Mouse (Mus musculus) limb, embryonic 15.5 days (tissue): ENCODE results near the gene Hamp2. TPM values are rescaled to one million over a fixed set of nuclear protein-coding genes. Genes with fewer than 3 reads are reported as not detected.
"Not testable (repeated sequence)": the region's sequence is repeated elsewhere in the genome, so short reads cannot be mapped to it uniquely, and the experiment has no call there.

Source experiments
- ATAC-seq: fragments of 200-750 bp; cut with Nextera tagmentation; 2 replicates; pipeline ENCODE4 v1.8.0; 2017; ENCODE audit warnings: low read depth, moderate TSS enrichment; ENCODE audit not compliant: insufficient number of reproducible peaks, low FRiP score, low TSS enrichment
- H3K27ac ChIP-seq: fragments of 300-500 bp; sonication (generic); 2 replicates; pipeline ENCODE4 v1.5.1; 2015; ENCODE audit warnings: moderate library complexity, mild to moderate bottlenecking, inconsistent platforms
- H3K27me3 ChIP-seq: fragments of 300-500 bp; sonication (generic); 2 replicates; pipeline ENCODE4 v1.6.1; 2015; ENCODE audit warnings: inconsistent platforms
- H3K36me3 ChIP-seq: fragments of 300-500 bp; sonication (generic); 2 replicates; pipeline ENCODE4 v1.6.1; 2015; ENCODE audit warnings: inconsistent platforms
- H3K4me1 ChIP-seq: fragments of 300-500 bp; sonication (generic); 2 replicates; pipeline ENCODE4 v1.6.1; 2015; ENCODE audit warnings: inconsistent platforms
- H3K4me2 ChIP-seq: fragments of 300-500 bp; sonication (generic); 2 replicates; pipeline ENCODE4 v1.6.1; 2015; ENCODE audit warnings: mild to moderate bottlenecking, inconsistent platforms
- H3K4me3 ChIP-seq: fragments of 300-500 bp; sonication (generic); 2 replicates; pipeline ENCODE4 v1.5.1; 2015; ENCODE audit warnings: mild to moderate bottlenecking, inconsistent platforms
- H3K9ac ChIP-seq: fragments of 300-500 bp; sonication (generic); 2 replicates; pipeline ENCODE4 v1.6.1; 2015; ENCODE audit warnings: inconsistent platforms
- H3K9me3 ChIP-seq: fragments of 300-500 bp; sonication (generic); 2 replicates; pipeline ENCODE4 v1.6.1; 2016; ENCODE audit warnings: inconsistent platforms
- WGBS: fragments of 180-500 bp; shearing (Covaris S2); methylation state at CpG from one replicate; pipeline ENCODE4 v1.1.7; 2015; 5-methylcytosine and 5-hydroxymethylcytosine counted together
- polyA plus RNA-seq: library from polyadenylated mRNA; unstranded; fragments of >200 nt; fragmentation: Nextera tagmentation; extraction: Ambion mirVana; gene quantifications from 2 replicates; pipeline ENCODE4 v1.2.1, GENCODE M21; 2015

Hamp2 gene
- polyA plus RNA-seq, 1 experiment from 2014 or later, result not detected

DNA sequence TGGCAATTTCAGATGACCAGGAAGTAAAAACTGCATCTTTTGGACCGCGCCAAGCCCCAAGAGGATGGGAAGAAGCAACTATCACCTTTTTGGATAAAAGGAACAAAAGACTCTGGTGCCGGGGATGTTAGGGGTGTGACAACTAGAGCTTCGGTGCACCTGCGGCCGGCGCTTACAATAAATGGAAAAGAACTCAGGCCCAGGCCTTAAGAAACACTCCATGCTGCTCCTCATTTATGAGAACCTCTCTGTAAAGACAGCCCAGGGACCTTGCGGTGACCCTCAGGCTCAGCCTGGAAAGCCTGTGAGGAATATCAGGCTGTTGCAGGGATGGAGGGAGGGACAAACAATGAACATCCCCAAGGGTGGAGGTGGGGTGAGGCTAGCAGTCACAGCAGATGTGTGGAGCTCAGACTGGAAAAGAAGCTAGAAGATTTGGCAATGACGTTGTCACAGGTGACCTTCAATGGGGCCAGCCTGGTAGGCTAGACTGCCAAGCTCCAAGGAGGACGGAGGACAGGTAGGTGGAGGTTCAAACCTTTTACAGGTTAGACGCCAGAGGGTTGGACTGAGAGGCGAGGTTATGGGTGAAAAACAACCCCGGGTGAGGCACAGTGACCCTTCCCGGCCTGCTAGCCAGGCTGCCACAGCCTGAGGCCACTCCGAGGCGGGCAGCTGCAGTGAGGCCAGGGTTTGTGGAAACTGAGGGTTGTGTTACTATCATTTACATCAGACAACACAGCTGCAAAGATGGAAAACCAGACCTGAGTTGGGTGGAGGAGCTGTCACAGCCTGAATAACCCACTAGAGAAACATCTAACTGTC, 28.2 kb upstream of the Hamp2 start:
- no peak for ATAC-seq
- Histone ChIP-seq H3K4me3 (no peak overlapping the region), H3K9me3 (no peaks in the 10 kb centered on the region), H3K4me1 (peaks cover 10% of the 10 kb centered on the region; the same call in 1 of the 2 replicates), H3K36me3 (peaks cover 61% of the 10 kb centered on the region), H3K9ac (no peak overlapping the region), H3K4me2 (no peak overlapping the region), H3K27me3 (no peaks in the 10 kb centered on the region), H3K27ac (no peak overlapping the region)
- 92% methylated on average over 16 of the region's 16 CpGs for WGBS

DNA sequence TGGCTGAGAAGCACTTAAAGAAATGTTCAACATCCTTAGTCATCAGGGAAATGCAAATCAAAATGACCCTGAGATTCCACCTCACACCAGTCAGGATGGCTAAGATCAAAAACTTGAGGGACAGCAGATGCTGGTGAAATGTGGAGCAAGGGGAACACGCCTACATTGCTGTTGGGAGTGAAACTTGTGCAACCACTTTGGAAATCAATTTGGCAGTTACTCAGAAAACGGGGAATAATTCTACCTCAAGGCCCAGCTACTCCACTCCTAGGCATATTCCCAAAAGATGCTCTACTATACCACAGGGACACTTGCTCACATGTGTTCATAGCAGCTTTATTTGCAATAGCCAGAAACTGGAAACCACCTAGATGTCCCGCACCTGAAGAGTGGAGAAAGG, 25.4 kb upstream of the Hamp2 start:
- not testable (repeated sequence) for H3K27ac ChIP-seq, H3K27me3 ChIP-seq, H3K4me1 ChIP-seq, H3K4me2 ChIP-seq, ATAC-seq, H3K9me3 ChIP-seq, H3K4me3 ChIP-seq, H3K9ac ChIP-seq
- 86% methylated on average over 3 of the region's 3 CpGs for WGBS
- H3K36me3 ChIP-seq, result peaks cover 65% of the 10 kb centered on the region

DNA sequence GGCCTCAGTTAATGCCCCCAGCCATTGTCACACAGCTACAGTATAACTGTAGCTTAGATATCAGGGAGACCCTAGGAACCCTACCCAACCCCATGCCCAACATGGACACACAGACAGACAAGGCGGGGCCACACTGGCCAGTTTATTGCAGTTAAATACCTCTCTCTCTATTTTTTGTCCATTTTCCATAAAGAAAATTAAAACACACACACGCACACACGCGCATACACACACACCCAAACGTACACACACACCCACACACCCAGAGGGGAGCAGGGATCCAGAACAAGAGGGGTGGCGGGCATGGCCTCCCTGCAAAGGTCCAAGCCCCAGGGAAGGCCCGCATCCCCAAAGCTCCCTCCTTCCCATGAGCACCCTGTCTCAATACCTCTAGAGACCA, 21.4 kb upstream of the Hamp2 start:
- H3K27me3 ChIP-seq, result no peaks in the 10 kb centered on the region
- H3K9me3 ChIP-seq, result no peaks in the 10 kb centered on the region
- no peaks in the 10 kb centered on the region for H3K4me1 ChIP-seq
- no peak overlapping the region for H3K9ac ChIP-seq
- peaks cover 26% of the 10 kb centered on the region for H3K36me3 ChIP-seq
- no peak overlapping the region for H3K4me3 ChIP-seq
- WGBS, result 94% methylated on average over 7 of the region's 7 CpGs
- H3K4me2 ChIP-seq, result no peak overlapping the region
- H3K27ac ChIP-seq, result no peak overlapping the region
- ATAC-seq, result no peak

DNA sequence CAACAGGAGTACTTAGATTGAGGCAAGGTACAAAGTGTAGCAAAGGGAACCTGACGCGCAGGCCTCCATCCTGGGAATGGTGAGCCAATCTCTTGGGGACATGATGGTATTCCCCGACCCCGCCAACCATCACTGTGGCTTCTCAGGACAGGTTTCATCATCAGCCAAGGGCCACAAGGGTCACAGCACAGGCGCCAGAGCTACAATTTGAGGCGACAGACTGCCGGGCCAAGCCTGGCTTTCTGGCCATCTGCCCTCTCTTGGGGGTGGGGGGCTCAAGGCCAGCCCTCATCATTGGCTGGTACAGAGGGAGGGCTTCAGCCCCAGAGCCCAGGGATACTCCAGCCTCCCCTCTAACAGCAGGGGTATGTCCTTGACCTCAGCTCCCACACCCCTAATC, 21.0 kb upstream of the Hamp2 start:
- H3K4me1 ChIP-seq, H3K27ac ChIP-seq, H3K27me3 ChIP-seq, H3K9ac ChIP-seq, H3K4me2 ChIP-seq, H3K9me3 ChIP-seq, H3K4me3 ChIP-seq, ATAC-seq: not testable (repeated sequence)
- H3K36me3 ChIP-seq, result peaks cover 22% of the 10 kb centered on the region
- 91% methylated on average over 7 of the region's 7 CpGs for WGBS

DNA sequence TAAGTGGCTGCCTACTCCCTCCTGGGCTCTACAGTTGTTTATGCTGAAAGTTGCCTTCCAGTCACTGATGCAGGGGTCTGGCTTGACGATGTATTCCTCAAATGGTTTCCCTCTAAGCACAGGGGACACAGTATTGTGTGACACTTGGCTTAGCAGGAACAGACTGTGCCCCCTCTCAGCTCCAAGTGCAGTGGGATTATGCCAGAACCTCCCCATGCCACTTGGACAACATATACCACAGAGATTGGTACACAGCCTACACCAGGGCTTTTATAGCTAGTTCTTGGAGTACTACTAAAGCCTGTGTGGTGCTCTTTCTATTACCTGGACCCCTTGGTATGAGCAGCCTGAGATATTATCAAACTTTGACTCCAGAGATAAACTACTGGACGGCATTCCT, 20.2 kb upstream of the Hamp2 start:
- H3K4me3 ChIP-seq, ATAC-seq, H3K27me3 ChIP-seq, H3K4me2 ChIP-seq, H3K27ac ChIP-seq, H3K9me3 ChIP-seq, H3K9ac ChIP-seq, H3K4me1 ChIP-seq: not testable (repeated sequence)
- H3K36me3 ChIP-seq, result peaks cover 16% of the 10 kb centered on the region
- 64% methylated on average over 2 of the region's 2 CpGs for WGBS

DNA sequence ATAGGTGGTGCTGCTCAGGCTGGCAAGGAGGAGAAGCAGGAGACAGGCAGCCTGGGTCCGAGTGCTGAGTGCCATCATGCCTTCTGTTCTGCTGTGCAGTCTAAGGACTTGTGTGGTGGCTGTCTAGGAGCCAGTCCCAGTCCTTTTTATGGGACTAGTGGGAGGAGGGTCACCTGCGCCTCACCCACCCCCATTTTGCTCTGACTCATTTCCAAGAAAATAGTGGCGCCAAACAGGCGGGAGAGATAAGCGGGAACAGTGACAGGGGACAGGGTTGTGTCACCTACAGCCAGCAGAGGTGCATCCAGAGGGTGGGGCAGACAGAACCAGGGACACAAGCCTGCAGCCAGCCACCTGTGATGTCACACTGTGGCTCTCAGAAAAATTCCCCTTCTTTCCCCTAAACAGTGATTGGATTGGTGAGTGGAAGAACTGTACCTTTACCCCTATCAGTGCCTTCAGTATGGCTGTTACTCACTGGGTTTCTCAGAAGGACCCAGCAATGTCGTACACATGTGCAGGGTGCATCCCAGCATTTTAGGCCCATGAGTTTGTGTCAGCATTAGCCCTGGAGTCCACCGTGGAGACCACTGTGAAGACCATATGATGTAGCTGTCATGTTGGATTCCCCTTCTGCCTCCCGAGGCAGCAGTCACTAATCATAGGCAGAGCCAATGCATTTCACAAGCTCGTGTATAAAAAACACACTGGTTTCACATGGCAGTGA, 19.6 kb upstream of the Hamp2 start, which contains the start of gene Hamp:
Gene Hamp, minus strand, starts transcription at position 124 of the 727 bp plus-strand sequence.
- Histone ChIP-seq H3K4me3 (no peak within 1 kb of the TSS), H3K27ac (no peak within 1 kb of the TSS), H3K4me1 (no peaks in the 10 kb centered on the region), H3K4me2 (no peak within 1 kb of the TSS), H3K9ac (no peak within 1 kb of the TSS), H3K9me3 (no peaks in the 10 kb centered on the region), H3K36me3 (peaks cover 10% of the 10 kb centered on the region), H3K27me3 (no peaks in the 10 kb centered on the region)
- ATAC-seq, result no peak
- WGBS, result 69% methylated on average over 9 of the region's 9 CpGs

DNA sequence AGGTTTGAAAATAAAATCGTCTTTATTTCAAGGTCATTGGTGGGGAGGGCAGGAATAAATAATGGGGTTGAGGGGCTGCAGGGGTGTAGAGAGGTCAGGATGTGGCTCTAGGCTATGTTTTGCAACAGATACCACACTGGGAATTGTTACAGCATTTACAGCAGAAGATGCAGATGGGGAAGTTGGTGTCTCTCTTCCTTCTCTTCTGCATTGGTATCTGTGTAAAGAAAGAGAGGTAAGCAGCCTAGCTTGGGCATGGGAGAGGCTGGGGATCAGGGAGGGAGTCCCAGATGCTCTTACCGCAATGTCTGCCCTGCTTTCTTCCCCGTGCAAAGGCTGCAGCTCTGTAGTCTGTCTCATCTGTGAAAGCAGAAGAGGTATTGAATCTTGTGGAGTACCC, 17.9 kb upstream of the Hamp2 start:
- H3K4me2 ChIP-seq, H3K4me3 ChIP-seq, H3K27ac ChIP-seq, H3K9ac ChIP-seq, ATAC-seq, H3K36me3 ChIP-seq, H3K4me1 ChIP-seq, H3K27me3 ChIP-seq, H3K9me3 ChIP-seq: not testable (repeated sequence)
- 51% methylated on average over 3 of the region's 3 CpGs for WGBS

DNA sequence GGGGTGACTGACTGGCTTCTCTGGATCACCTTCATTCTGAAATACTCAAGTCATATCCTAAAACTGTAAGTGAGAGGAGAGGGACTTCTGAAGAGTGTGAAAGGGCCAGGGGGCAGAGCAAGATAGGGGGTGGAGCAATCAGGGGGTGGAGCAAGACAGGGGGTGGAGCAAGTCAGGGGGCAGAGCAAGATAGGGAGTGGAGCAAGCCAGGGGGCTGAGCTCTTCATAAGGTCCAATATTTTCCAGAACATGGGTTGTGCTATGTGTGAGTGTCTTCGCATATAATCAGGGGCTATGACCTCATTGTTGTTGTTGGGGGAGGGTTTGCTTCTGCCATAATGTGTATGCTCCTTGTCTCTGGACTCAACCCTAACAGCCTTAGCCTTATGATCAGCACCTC, 15.6 kb upstream of the Hamp2 start:
- H3K27ac ChIP-seq, ATAC-seq, H3K4me2 ChIP-seq, H3K9me3 ChIP-seq, H3K4me1 ChIP-seq, H3K9ac ChIP-seq, H3K4me3 ChIP-seq, H3K36me3 ChIP-seq, H3K27me3 ChIP-seq: not testable (repeated sequence)
- 78% methylated on average over 1 of the region's 1 CpGs for WGBS

DNA sequence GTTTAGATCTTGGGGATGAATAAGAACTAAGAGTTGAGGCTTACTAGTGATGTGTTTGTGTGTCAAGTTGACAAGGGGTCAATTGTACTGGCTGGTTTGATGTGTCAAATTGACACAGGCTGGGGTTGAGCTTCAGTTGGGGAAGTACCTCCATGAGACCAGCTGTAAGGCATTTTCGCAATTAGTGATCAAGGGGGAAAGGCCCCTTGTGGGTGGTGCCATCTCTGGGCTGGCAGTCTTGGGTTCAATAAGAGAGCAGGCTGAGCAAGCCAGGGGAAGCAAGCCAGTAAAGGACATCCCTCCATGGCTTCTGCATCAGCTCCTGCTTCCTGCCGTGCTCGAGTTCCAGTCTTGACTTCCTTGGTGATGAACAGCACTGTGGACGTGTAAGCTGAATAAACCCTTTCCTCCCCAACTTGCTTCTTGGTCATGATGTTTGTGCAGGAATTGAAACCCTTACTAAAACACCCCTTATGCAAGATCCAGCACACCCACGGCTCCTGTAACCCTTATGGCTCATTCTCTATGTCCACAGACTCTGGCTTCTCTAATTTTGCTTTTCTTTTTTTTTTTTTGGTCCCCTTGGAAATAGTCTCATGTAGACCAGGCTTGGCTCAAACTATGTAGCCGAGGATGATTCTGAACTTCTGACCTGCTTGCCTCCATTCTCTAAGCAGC, 11.1 kb upstream of the Hamp2 start:
- not testable (repeated sequence) for H3K4me1 ChIP-seq, H3K27ac ChIP-seq, H3K9me3 ChIP-seq, H3K4me3 ChIP-seq, H3K36me3 ChIP-seq, ATAC-seq, H3K9ac ChIP-seq, H3K4me2 ChIP-seq, H3K27me3 ChIP-seq
- WGBS, result 69% methylated on average over 6 of the region's 6 CpGs

DNA sequence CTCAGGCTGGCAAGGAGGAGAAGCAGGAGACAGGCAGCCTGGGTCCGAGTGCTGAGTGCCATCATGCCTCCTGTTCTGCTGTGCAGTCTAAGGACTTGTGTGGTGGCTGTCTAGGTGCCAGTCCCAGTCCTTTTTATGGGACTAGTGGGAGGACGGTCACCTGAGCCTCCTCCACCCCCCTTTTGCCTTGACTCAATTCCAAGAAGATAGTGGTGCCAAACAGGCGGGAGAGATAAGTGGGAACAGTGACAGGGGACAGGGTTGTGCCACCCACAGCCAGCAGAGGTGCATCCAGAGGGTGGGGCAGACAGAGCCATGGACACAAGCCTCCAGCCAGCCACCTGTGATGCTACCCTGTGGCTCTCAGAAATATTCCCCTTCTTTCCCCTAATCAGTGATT, 410 bp downstream of the Hamp2 start:
- H3K27ac ChIP-seq, result no peak overlapping the region
- WGBS, result 65% methylated on average over 3 of the region's 3 CpGs
- peaks cover 3% of the 10 kb centered on the region; the same call in 1 of the 2 replicates for H3K27me3 ChIP-seq
- H3K4me2 ChIP-seq, result no peak overlapping the region
- ATAC-seq, result no peak
- no peak overlapping the region for H3K4me3 ChIP-seq
- H3K9me3 ChIP-seq, result no peaks in the 10 kb centered on the region
- no peak overlapping the region for H3K9ac ChIP-seq
- H3K36me3 ChIP-seq, result no peaks in the 10 kb centered on the region
- H3K4me1 ChIP-seq, result no peaks in the 10 kb centered on the region

DNA sequence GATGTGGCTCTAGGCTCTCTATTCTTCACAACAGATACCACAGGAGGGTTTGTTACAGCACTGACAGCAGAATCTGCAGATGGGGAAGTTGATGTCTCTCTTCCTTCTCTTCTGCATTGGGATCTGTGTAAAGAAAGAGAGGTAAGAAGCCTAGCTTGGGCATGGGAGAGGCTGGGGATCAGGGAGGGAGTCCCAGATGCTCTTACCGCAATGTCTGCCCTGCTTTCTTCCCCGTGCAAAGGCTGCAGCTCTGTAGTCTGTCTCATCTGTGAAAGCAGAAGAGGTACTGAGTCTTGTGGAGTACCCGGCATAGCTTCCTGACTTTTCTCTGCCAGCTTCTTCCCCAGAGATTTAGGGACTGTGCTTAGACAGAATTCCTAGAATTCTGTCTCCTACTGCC, 2.0 kb downstream of the Hamp2 start:
- not testable (repeated sequence) for ATAC-seq, H3K4me2 ChIP-seq, H3K36me3 ChIP-seq, H3K9ac ChIP-seq, H3K27ac ChIP-seq, H3K4me1 ChIP-seq, H3K27me3 ChIP-seq, H3K4me3 ChIP-seq, H3K9me3 ChIP-seq
- WGBS, result 55% methylated on average over 3 of the region's 3 CpGs

DNA sequence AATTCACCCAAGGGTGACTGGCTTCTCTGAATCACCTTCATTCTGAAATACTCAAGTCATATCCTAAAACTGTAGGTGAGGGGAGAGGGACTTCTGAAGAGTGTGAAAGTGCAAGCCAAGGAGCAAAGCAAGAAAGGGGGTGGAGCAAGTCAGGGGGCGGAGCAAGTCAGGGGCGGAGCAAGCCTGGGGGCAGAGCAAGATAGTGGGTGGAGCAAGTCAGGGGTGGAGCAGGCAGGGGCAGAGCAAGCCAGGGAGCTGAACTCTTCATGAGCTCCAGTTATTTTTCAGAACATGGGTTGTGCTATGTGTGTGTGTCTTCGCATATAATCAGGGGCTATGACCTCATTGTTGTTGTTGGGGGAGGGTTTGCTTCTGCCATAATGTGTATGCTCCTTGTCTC, 4.3 kb downstream of the Hamp2 start:
- ATAC-seq, result no peak
- 67% methylated on average over 3 of the region's 3 CpGs for WGBS
- no peaks in the 10 kb centered on the region for H3K9me3 ChIP-seq

More for the DNA sequence above, 4.3 kb downstream of the Hamp2 start:
- Histone ChIP-seq H3K4me1 (no peaks in the 10 kb centered on the region), H3K4me2 (no peak overlapping the region), H3K4me3 (no peak overlapping the region), H3K36me3 (no peaks in the 10 kb centered on the region), H3K9ac (no peak overlapping the region), H3K27ac (no peak overlapping the region), H3K27me3 (peaks cover 3% of the 10 kb centered on the region; the same call in 1 of the 2 replicates)
